Mouse (Mus musculus) forebrain, embryonic 11.5 days (tissue): Measurements from ENCODE around the gene Sin3a. TPM values are rescaled to one million over a fixed set of nuclear protein-coding genes. Genes with fewer than 3 reads are reported as not detected.
A peak's percentile ranks its signal among the peaks of the same experiment; 100 is the strongest.

Source experiments
- ATAC-seq: fragments of 200-750 bp; cut with Nextera tagmentation; replicated peaks from 2 replicates; pipeline ENCODE4 v1.8.0; 2017; ENCODE audit warnings: moderate TSS enrichment; ENCODE audit not compliant: low FRiP score
- DNase-seq: peaks from one replicate; pipeline ENCODE4 v3.0.0-alpha.2; 2017; ENCODE audit warnings: low spot score
- H3K27ac ChIP-seq: fragments of 300-500 bp; sonication (generic); 2 replicates; pipeline ENCODE4 v1.5.1; 2014; ENCODE audit warnings: low read depth, low read length
- H3K27me3 ChIP-seq: fragments of 300-500 bp; sonication (generic); 2 replicates; pipeline ENCODE4 v1.6.1; 2014; ENCODE audit warnings: mild to moderate bottlenecking, low read length, mixed read lengths; ENCODE audit not compliant: control insufficient read depth, insufficient read depth
- H3K36me3 ChIP-seq: fragments of 300-500 bp; sonication (generic); 2 replicates; pipeline ENCODE4 v1.6.1; 2014; ENCODE audit warnings: mild to moderate bottlenecking, low read length, moderate library complexity, mixed read lengths; ENCODE audit not compliant: control insufficient read depth, insufficient read depth
- H3K4me1 ChIP-seq: fragments of 300-500 bp; sonication (generic); replicated peaks from 2 replicates; pipeline ENCODE4 v1.6.1; 2014; ENCODE audit warnings: low read length, mixed read lengths; ENCODE audit not compliant: control insufficient read depth, insufficient read depth
- H3K4me2 ChIP-seq: fragments of 300-500 bp; sonication (generic); 2 replicates; pipeline ENCODE4 v1.6.1; 2014; ENCODE audit warnings: low read depth, mild to moderate bottlenecking, low read length, moderate library complexity, mixed read lengths; ENCODE audit not compliant: severe bottlenecking
- H3K4me3 ChIP-seq: fragments of 300-500 bp; sonication (generic); 2 replicates; pipeline ENCODE4 v1.5.1; 2014; ENCODE audit warnings: low read depth, low read length
- H3K9ac ChIP-seq: fragments of 300-500 bp; sonication (generic); 2 replicates; pipeline ENCODE4 v1.6.1; 2014; ENCODE audit warnings: low read length
- H3K9me3 ChIP-seq: fragments of 300-500 bp; sonication (generic); 2 replicates; pipeline ENCODE4 v1.6.1; 2016; ENCODE audit warnings: low read length, mixed read lengths; ENCODE audit not compliant: control insufficient read depth
- WGBS: fragments of 180-500 bp; shearing (Covaris S2); extraction: QIAGEN DNeasy Blood & Tissue Kit; methylation state at CpG from one replicate; pipeline ENCODE4 v1.1.7; 2014; 5-methylcytosine and 5-hydroxymethylcytosine counted together
- polyA plus RNA-seq: library from polyadenylated mRNA; unstranded; fragments of >200 nt; fragmentation: Nextera tagmentation; extraction: Ambion mirVana; gene quantifications from 2 replicates; pipeline ENCODE4 v1.2.1, GENCODE M21; 2014

The Sin3a gene
- 63.7 and 71.4 TPM in 2 replicates for polyA plus RNA-seq

- Histone ChIP-seq H3K4me1 (no peaks in the 10 kb centered on the region; the same call in 1 of the 2 replicates), H3K27ac (peak within 1 kb of the TSS; percentile 98), H3K4me3 (peak within 1 kb of the TSS; percentile 88), H3K36me3 (no peaks in the 10 kb centered on the region), H3K4me2 (peak within 1 kb of the TSS; percentile 95), H3K9me3 (no peaks in the 10 kb centered on the region), H3K27me3 (no peaks in the 10 kb centered on the region), H3K9ac (peak within 1 kb of the TSS; percentile 73)
- no peak for ATAC-seq
- DNase-seq = peak; percentile 83
- under 1% methylated on average over 34 of the region's 34 CpGs for WGBS
Measured at GRCm38 (mm10) chr9:57071801-57072351, at the start of gene Sin3a. Gene Sin3a, plus strand, starts transcription at chr9:57072040.

- Histone ChIP-seq H3K27me3 (no peaks in the 10 kb centered on the region), H3K4me3 (no peak overlapping the region), H3K9ac (no peak overlapping the region), H3K4me2 (no peak overlapping the region), H3K4me1 (no peaks in the 10 kb centered on the region), H3K9me3 (no peaks in the 10 kb centered on the region), H3K27ac (no peak overlapping the region), H3K36me3 (peaks cover 8% of the 10 kb centered on the region)
- WGBS = 92% methylated on average over 1 of the region's 1 CpGs
- no peak for ATAC-seq
- no peak for DNase-seq
Measured at GRCm38 (mm10) chr9:57031756-57032155, 40.1 kb upstream of the Sin3a start.

- Histone ChIP-seq H3K4me2 (no peak overlapping the region), H3K27ac (no peak overlapping the region), H3K36me3 (no peaks in the 10 kb centered on the region; the same call in 1 of the 2 replicates), H3K27me3 (no peaks in the 10 kb centered on the region), H3K9ac (no peak overlapping the region), H3K4me3 (no peak overlapping the region), H3K9me3 (no peaks in the 10 kb centered on the region), H3K4me1 (no peaks in the 10 kb centered on the region)
- DNase-seq (no peak), ATAC-seq (no peak)
- WGBS = 97% methylated on average over 1 of the region's 1 CpGs
Measured at GRCm38 (mm10) chr9:57056237-57056636, 15.6 kb upstream of the Sin3a start.

- WGBS = 97% methylated on average over 2 of the region's 2 CpGs
- H3K4me1 ChIP-seq = no peaks in the 10 kb centered on the region
- no peaks in the 10 kb centered on the region for H3K27me3 ChIP-seq
- H3K9me3 ChIP-seq = no peaks in the 10 kb centered on the region
- H3K4me2 ChIP-seq = no peak overlapping the region
- H3K27ac ChIP-seq = no peak overlapping the region
- H3K36me3 ChIP-seq = no peaks in the 10 kb centered on the region; the same call in 1 of the 2 replicates
- H3K4me3 ChIP-seq = no peak overlapping the region
- ATAC-seq (no peak), DNase-seq (no peak)
- no peak overlapping the region for H3K9ac ChIP-seq
Measured at GRCm38 (mm10) chr9:57064164-57064563, 7.7 kb upstream of the Sin3a start.

GRCm38 (mm10) chr9:57068266-57068665 lies 3.6 kb upstream of the Sin3a start:
- H3K4me2 ChIP-seq = no peak overlapping the region
- WGBS = 75% methylated on average over 3 of the region's 3 CpGs
- H3K27me3 ChIP-seq = no peaks in the 10 kb centered on the region
- no peak for DNase-seq
- no peaks in the 10 kb centered on the region for H3K36me3 ChIP-seq
- no peak overlapping the region for H3K27ac ChIP-seq
- no peak overlapping the region for H3K4me3 ChIP-seq
- no peaks in the 10 kb centered on the region for H3K4me1 ChIP-seq
- ATAC-seq = no peak
- H3K9ac ChIP-seq = no peak overlapping the region
- H3K9me3 ChIP-seq = no peaks in the 10 kb centered on the region

- Histone ChIP-seq H3K27me3 (no peaks in the 10 kb centered on the region), H3K4me2 (no peak overlapping the region), H3K9ac (no peak overlapping the region), H3K4me1 (no peaks in the 10 kb centered on the region; the same call in 1 of the 2 replicates), H3K9me3 (no peaks in the 10 kb centered on the region), H3K27ac (no peak overlapping the region), H3K4me3 (no peak overlapping the region), H3K36me3 (no peaks in the 10 kb centered on the region)
- no peak for DNase-seq
- 50% methylated on average over 1 of the region's 1 CpGs for WGBS
- no peak for ATAC-seq
Measured at GRCm38 (mm10) chr9:57070262-57070661, 1.6 kb upstream of the Sin3a start.

GRCm38 (mm10) chr9:57070800-57071545 lies 867 bp upstream of the Sin3a start:
- H3K27me3 ChIP-seq = no peaks in the 10 kb centered on the region
- no peak for DNase-seq
- ATAC-seq = no peak
- H3K4me1 ChIP-seq = no peaks in the 10 kb centered on the region; the same call in 1 of the 2 replicates
- no peak overlapping the region for H3K27ac ChIP-seq
- H3K9ac ChIP-seq = peak overlapping the region; percentile 59
- no peaks in the 10 kb centered on the region for H3K36me3 ChIP-seq
- peak overlapping the region; percentile 95 for H3K4me2 ChIP-seq
- H3K9me3 ChIP-seq = no peaks in the 10 kb centered on the region
- WGBS = 28% methylated on average over 5 of the region's 5 CpGs
- H3K4me3 ChIP-seq = peak overlapping the region; percentile 88

GRCm38 (mm10) chr9:57072526-57072988 lies 717 bp downstream of the Sin3a start:
- H3K27me3 ChIP-seq = no peaks in the 10 kb centered on the region
- H3K9me3 ChIP-seq = no peaks in the 10 kb centered on the region
- under 1% methylated on average over 40 of the region's 40 CpGs for WGBS
- H3K9ac ChIP-seq = peak overlapping the region; percentile 73
- ATAC-seq (no peak), DNase-seq (no peak)
- H3K27ac ChIP-seq = peak overlapping the region; percentile 98
- peak overlapping the region; percentile 88 for H3K4me3 ChIP-seq
- no peaks in the 10 kb centered on the region; the same call in 1 of the 2 replicates for H3K4me1 ChIP-seq
- no peaks in the 10 kb centered on the region for H3K36me3 ChIP-seq
- peak overlapping the region; percentile 95 for H3K4me2 ChIP-seq
